Mouse (Mus musculus): ENCODE measurements around the gene Cplane1. TPM values are rescaled to one million over a fixed set of nuclear protein-coding genes. Genes with fewer than 3 reads are reported as not detected.

The Cplane1 gene
- polyA plus RNA-seq, 1 experiment, result 0.67 TPM

DNA sequence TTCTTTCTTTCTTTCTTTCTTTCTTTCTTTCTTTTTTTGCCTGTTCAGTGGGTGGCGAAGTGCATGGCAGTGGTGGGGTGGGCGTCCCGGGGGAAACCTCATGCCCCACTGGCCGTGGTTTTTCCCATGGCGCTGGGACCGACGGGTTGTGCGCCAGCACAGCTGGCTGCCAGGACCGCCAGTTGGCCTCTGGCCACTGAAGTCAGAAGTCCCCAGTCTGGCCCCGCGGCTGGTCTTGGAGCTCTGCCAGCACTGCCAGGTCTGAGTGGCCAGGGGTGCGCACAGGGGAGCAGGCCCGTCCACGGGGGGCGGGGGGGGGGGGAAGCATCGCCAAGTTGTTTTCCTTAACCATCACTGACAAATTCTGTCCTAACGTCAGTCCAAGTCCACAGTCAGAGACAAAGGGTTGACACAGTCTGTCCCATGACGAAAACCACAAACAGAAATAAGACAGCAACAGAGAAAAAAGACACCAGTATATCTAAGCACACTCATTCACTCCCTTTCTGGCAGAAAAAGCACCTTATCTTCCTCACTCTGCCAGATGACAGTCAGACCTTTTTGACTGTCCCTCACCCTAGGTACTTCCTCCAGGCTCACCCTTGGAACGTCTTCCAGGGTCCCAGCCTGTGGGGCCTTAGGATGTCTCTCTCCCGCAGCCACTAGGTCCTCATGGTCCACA is 111.2 kb downstream of the Cplane1 start:
- no peak for TF ChIP-seq GATA1 (IDR thresholded peaks at IDR 0.05; ENCODE audit: low read length)

DNA sequence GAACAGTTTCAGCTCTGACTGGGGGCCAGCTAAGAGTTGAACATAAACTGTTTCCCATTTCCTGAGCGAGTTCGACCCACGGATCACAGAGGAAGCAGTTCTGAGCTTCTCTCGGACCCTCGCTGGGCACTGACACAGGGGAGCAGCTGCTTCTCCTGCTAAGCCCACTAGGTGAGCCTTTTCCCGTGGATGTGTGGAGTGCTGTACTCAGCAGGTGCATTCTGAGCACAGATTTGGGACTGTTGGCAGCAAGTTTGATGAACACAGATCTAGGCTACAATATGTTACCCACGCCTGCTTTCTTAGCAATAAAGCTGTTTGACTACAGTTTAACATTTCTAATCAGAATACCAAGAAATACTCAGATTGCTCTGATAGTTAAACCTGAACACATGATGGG is 112.8 kb downstream of the Cplane1 start:
- no peak for TF ChIP-seq GATA1 (IDR thresholded peaks at IDR 0.05; ENCODE audit: low read length)

DNA sequence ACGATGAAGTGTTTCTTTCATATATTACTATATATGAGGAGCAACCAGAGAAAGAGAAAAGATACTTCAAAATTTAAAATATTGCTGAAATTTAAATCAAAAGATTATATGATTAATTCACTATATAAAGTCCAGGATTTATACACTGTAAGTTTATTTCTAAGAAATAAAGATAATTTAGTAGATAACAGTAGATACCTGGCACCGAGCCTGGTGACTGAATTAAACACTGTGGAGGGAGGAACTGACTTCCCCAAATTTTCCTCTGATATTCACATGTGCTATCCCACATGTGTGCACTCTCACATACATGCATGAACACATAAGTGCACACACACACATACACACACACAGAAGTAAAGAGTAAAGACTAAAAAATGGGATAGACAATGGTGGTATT is 113.2 kb downstream of the Cplane1 start:
- no peak for TF ChIP-seq GATA1 (IDR thresholded peaks at IDR 0.05; ENCODE audit: low read length)

DNA sequence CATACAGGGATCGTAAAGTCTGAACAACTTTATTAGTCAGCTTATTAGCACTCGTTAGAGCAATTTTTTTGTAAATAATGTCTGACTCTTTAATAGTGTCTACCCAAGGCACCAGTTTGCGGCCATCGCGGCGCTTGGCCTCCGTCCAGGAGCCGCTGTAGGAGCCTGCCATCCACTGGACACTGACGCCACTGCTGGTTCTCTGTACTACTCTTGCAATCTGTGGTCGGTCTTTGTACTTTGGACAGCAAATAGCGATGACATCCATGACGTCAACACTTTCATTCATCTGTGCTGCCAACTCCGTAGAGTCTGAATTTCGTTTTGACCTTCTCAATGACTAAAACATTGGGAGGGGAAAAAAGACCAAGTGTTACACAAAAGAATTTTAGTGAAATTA is 122.3 kb downstream of the Cplane1 start:
- no peak for TF ChIP-seq GATA1 (IDR thresholded peaks at IDR 0.05; ENCODE audit: low read length)

DNA sequence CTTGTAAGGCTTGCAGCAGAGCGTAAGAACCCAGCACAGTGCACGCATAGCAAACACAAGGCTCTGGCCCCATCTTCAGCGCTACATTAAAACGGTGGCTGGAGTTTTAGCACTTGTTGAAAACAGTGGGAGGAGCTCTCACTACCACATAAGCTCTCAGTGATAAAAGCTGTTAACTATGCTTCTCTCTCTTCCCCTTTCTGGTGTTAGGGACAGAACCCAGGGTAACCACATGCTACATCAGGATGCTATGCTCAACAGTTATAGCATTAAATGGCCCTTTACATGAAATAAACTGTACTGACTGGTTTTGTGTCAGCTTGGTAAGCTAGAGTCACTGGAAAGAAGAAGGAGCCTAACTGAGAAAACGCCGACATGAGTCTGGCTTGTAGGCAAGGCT is 125.2 kb downstream of the Cplane1 start:
- TF ChIP-seq GATA1 (IDR thresholded peaks at IDR 0.05; ENCODE audit: low read length), result no peak

DNA sequence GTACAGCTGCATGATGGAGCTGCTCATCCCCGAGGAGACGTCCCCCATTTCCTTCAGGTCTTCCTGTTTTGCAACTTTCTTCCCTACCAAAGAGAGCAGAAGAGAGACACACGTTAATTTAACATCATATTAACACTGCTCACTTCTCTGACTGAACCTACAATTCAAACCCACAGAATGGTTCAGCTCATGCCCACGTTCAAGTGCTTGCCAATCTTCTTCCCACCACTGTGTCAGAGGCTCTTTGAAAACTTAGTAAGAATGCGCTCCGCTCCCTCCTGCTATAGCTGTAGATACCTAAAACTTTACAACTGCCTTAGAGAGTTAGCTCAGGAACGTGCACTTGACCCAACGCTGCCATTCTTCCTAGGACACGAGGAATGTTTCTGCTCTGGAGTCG is 134.0 kb downstream of the Cplane1 start:
- TF ChIP-seq GATA1 (IDR thresholded peaks at IDR 0.05; ENCODE audit: low read length), result no peak

DNA sequence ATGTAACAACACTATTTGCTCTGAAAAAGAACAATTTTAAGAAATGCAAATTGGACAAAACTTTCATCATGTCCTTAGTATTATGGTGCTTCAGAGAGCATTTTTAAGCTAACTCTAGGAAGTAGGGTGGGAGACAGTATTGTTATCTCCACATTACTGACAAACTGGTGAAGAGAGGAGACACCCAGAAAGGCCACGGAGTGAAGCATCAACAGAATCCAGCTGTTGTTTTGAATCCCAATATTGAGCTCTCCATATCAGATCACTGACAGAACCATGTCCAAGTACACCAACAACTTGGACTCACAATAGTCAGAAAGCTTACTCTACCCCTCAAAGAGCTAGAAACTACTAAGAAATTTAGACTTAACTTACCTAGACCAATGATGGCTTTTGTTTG is 136.6 kb downstream of the Cplane1 start:
- TF ChIP-seq GATA1 (IDR thresholded peaks at IDR 0.05; ENCODE audit: low read length), result no peak

DNA sequence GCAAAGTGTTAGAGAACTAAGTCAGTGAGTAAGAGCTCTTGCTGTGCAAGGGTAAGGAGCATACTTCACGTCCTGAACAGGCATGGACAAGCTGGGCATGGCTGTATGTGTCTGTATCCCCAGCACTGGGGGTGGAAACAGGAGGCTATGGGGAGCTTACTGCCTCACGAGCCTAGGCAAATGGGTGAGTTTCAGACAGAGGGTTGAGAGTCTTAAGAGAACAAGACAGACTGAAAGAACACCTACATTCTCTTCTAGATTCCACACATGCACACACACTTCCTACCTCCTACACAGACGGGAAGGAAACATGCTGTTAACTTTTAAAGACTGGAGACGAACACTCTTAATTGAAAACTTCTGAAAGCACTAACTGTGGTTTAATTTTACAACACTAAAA is 148.5 kb downstream of the Cplane1 start:
- no peak for TF ChIP-seq GATA1 (IDR thresholded peaks at IDR 0.05; ENCODE audit: low read length)

DNA sequence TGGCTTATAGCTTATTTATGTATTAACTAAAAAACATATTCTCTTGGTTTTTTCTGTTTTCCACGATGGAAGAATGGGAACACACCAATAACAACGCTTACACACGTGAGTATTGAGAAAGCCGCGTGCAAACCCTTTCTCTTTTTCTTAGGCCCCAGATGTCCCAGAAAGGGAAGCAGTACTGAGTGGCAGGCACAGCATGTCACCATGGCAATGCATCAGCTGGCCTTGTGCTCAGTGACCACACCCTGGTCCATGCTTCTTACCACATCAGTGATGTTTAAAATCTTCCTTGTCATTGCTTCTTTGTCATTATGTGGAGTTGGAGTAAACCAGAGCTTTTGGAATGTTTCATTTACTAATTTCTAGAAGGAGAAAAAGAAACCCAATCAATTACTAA is 150.3 kb downstream of the Cplane1 start:
- no peak for TF ChIP-seq GATA1 (IDR thresholded peaks at IDR 0.05; ENCODE audit: low read length)

Other genes with a start within 250 kb of the Cplane1 start
- 31.6 and 43.4 TPM in 2 replicates for gene Wdr70, start 69.9 kb upstream of the Cplane1 start, polyA plus RNA-seq (2012)
- 2.0 and 6.0 TPM in 2 replicates for gene Nup155, start 59.8 kb upstream of the Cplane1 start, polyA plus RNA-seq (2012)

All from G1E-ER4 (cell line).